Mouse (Mus musculus) B cell, adult 2 months (primary cell): Measurements from ENCODE around the gene Msl1.

ENCODE experiments used
- DNase-seq, 2 experiments: peaks; one replicate each; pipeline ENCODE4 v3.0.0; 2022

The Msl1 gene

DNA sequence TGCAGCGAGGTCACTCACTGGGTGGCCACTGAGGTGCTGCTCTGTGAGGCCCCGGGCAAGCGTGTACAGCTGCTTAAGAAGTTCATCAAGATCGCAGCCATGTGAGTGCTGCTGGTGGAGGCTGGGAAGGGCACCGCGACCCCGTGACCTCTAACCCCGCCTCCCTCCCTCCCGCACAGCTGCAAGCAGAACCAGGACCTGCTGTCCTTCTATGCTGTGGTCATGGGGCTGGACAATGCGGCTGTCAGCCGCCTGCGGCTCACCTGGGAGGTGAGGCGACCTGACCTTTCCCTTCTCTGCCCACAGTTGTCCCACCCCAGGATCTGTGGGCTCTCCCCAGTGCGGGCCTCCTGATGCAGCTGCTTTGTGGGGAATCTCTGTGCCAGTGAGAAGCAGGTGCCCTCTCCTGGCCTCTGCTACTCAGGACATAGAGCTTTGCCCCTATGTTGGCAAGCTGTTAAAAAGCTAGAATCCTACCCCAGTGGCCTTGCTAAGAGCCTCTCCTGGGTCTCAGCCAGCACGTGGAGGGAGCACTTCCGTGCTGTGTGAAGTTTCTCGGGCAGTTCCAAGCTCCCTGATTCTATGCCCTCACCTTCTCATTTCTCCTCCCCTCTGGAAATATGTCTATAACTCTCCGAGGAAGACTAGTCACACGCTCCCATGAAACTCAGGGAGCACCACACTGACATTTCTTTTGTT, 54.0 kb downstream of the Msl1 start:
- DNase-seq = no peak

DNA sequence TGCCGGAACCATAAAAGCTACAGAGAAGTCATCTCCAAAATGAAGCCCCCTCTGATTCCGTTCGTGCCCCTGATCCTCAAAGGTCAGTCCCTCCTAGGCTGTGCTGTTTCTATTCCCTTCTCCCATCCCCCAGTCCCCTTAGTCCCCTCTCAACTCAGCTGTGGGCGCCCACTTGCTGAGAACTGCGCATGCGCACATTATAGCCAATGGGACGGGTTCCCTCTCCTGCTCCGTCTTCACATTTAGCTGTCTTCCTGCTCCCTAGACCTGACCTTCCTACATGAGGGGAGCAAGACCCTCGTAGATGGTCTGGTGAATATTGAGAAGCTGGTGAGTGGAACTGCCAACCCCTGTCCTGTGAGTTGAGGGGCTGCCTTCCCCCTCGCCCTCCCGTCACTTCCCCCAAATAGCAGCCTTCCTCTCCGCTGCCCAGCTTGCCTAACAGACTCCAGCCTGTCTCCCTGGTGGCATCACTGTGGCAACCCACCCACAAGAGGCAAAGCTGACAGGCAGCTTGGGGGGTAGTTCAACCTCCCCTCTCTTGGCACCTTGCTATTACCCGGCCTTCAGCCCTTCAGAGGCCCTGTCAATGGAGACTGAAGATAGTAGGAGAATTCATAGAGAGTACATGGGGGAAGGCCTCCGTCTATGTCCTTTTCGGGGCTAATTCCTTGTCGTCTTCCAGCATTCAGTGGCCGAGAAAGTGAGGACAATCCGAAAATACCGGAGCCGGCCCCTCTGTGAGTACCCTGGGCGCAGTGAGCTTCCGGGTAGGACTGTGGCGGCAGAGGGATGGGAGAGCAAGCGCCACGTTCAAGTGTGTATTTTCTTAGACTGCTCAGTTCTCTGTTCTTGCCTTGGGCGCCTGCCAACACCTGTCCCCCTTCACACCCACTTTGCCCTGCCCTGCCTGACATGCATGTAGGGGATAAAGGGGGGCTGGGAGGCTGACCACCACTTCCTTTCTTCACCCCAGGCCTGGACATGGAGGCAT, 55.1 kb downstream of the Msl1 start:
- DNase-seq = no peak

DNA sequence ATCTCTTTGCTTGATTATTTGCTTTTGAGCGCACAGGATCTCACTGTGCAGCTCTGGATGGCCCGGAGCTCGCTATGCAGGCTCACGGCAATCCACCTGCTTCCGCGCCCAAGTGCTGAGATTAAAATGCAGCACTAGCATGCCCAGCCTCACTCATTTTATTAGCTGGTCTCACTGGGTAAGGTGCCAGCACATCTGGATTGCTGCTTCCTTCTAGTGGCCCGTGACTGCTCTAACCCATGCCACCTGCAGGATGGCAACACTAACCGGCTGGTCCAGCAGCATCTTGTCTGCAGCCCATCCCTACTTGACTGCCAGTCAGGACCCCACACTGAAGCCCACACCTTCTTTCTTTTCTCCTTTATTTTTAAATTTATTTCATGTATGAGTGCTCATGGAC, 58.8 kb downstream of the Msl1 start:
- DNase-seq = no peak

DNA sequence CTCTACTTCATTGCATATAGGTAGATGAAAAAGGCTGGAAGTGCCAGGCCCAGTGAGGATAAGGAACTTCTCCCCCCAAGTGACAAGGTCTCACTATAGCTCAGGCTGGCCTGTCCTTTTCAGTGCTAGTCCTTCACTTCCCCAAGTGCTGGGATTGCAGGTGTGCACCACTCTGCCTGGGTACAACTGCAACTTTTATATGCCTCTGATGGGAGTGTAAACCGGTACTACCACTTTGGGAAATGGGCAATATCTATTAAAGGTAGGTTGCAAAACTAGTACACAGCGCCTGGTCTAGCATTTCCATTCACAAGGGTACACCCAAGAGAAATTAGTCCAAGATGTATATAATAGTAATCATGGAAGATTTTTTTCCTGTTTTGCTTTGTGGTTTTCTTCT, 59.3 kb downstream of the Msl1 start:
- no peak for DNase-seq
